Mouse (Mus musculus): ENCODE results near the gene Zscan26.

- no peak for TF ChIP-seq CTCF (IDR thresholded peaks at IDR 0.05; ENCODE audit: control insufficient read depth, insufficient read depth, insufficient read length)
- TF ChIP-seq USF1 (IDR thresholded peaks at IDR 0.05; ENCODE audit: low read depth), result no peak
- TF ChIP-seq CEBPB (IDR thresholded peaks at IDR 0.05; ENCODE audit: low read depth), result no peak
- no peak for TF ChIP-seq MAX (IDR thresholded peaks at IDR 0.05)
- no peak for TF ChIP-seq MYOD1 (IDR thresholded peaks at IDR 0.05; ENCODE audit: control insufficient read depth, insufficient read length, low read depth)
These were observed 30.2 kb downstream of the Zscan26 start for GRCm38 (mm10) chr13:21423301-21423700.

Measured in C2C12 (cell line).